Mouse (Mus musculus): Measurements from ENCODE around the gene Elovl5.

GRCm38 (mm10) chr9:78027099-78027498 is 109.9 kb downstream of the Elovl5 start:
- TF ChIP-seq CTCF (IDR thresholded peaks at IDR 0.05; ENCODE audit: low read depth, low read length) (no peak), GATA2 (IDR thresholded peaks at IDR 0.05; ENCODE audit: borderline replicate concordance, low read depth, low read length) (no peak), POLR2AphosphoS5 (IDR thresholded peaks at IDR 0.05; ENCODE audit: insufficient replicate concordance, low read depth, low read length) (no peak), GATA1 (IDR thresholded peaks at IDR 0.05; ENCODE audit: borderline replicate concordance, low read length) (no peak)
